Mouse (Mus musculus) heart, embryonic 14.5 days (tissue): ENCODE measurements around the gene Insl5. TPM values are rescaled to one million over a fixed set of nuclear protein-coding genes. Genes with fewer than 3 reads are reported as not detected.

Experiments used
- ATAC-seq: fragments of 200-750 bp; cut with Nextera tagmentation; 2 replicates; pipeline ENCODE4 v1.8.0; 2017; ENCODE audit warnings: low read depth, moderate TSS enrichment; ENCODE audit not compliant: insufficient number of reproducible peaks, insufficient read depth, low FRiP score
- H3K27ac ChIP-seq, 2 experiments: fragments of 200-500 bp in 1 of 2; fragments of 300-500 bp in 1 of 2; sonication (generic) in 1 of 2; replicated peaks in 1 of 2; 2 replicates each; pipeline ENCODE4 v1.5.1; 2012 to 2014; ENCODE audit warnings: low read depth in 2 of 2, low read length in 2 of 2, control low read depth in 1 of 2, mild to moderate bottlenecking in 1 of 2, mixed read lengths in 1 of 2; ENCODE audit not compliant: control insufficient read depth in 1 of 2, insufficient read depth in 1 of 2
- H3K27me3 ChIP-seq: fragments of 300-500 bp; sonication (generic); 2 replicates; pipeline ENCODE4 v1.6.1; 2014; ENCODE audit warnings: mild to moderate bottlenecking, low read length, control low read depth; ENCODE audit not compliant: control insufficient read depth, insufficient read depth
- H3K36me3 ChIP-seq: fragments of 300-500 bp; sonication (generic); 2 replicates; pipeline ENCODE4 v1.6.1; 2014; ENCODE audit warnings: mild to moderate bottlenecking, control low read depth, low read length, mixed read lengths; ENCODE audit not compliant: control insufficient read depth, insufficient read depth
- H3K4me1 ChIP-seq, 2 experiments: fragments of 200-500 bp in 1 of 2; fragments of 300-500 bp in 1 of 2; sonication (generic) in 1 of 2; 2 replicates each; pipeline ENCODE4 v1.6.1; 2012 to 2014; ENCODE audit warnings: low read length in 2 of 2, control low read depth in 1 of 2, mixed read lengths in 1 of 2; ENCODE audit not compliant: control insufficient read depth in 2 of 2, insufficient read depth in 2 of 2
- H3K4me2 ChIP-seq: fragments of 300-500 bp; sonication (generic); 2 replicates; pipeline ENCODE4 v1.6.1; 2014; ENCODE audit warnings: mild to moderate bottlenecking, low read length
- H3K4me3 ChIP-seq, 2 experiments: fragments of 200-500 bp in 1 of 2; fragments of 300-500 bp in 1 of 2; sonication (generic) in 1 of 2; 2 replicates each; pipeline ENCODE4 v1.5.1; 2012 to 2014; ENCODE audit warnings: low read length in 2 of 2, mild to moderate bottlenecking in 2 of 2, control low read depth in 1 of 2, low read depth in 1 of 2, moderate library complexity in 1 of 2; ENCODE audit not compliant: control insufficient read depth in 1 of 2, insufficient read depth in 1 of 2
- H3K9ac ChIP-seq: fragments of 300-500 bp; sonication (generic); 2 replicates; pipeline ENCODE4 v1.6.1; 2014; ENCODE audit warnings: mild to moderate bottlenecking, low read length
- H3K9me3 ChIP-seq: fragments of 300-500 bp; sonication (generic); 2 replicates; pipeline ENCODE4 v1.6.1; 2016; ENCODE audit warnings: low read length, control low read depth; ENCODE audit not compliant: control insufficient read depth
- WGBS: fragments of 180-500 bp; shearing (Covaris S2); extraction: QIAGEN DNeasy Blood & Tissue Kit; methylation state at CpG from one replicate; pipeline ENCODE4 v1.1.7; 2014; 5-methylcytosine and 5-hydroxymethylcytosine counted together
- polyA plus RNA-seq: library from polyadenylated mRNA; unstranded; fragments of >200 nt; fragmentation: Nextera tagmentation; extraction: Ambion mirVana; gene quantifications from 2 replicates; pipeline ENCODE4 v1.2.1, GENCODE M21; 2014

Gene Insl5
- polyA plus RNA-seq, 1 experiment from 2014 or later, result not detected

DNA sequence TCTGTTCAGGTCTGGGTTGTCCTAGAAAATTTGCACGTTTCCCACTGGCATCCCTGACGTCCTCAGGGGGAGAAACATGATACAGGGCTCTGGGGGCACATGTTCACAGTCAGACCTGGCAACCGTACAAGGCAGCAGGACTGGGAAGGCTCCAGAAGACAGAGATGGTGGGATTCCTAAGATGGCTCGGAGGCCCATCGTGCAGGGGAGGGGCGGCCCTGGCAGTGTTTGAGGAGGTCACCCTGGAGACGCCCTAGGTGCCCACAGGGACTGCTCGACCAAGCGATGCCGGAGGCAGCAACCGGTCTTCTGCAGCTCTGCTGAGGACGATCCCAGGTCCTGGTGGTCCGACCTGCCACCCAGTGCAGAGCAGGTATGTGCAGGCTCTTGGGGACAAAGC, 48.2 kb downstream of the Insl5 start, which contains the start of gene Tctex1d1:
Gene Tctex1d1 (plus strand): TSS at position 167 of the 400 bp plus-strand sequence.
- H3K27ac ChIP-seq, result no peak within 1 kb of the TSS
- H3K9ac ChIP-seq, result peak within 1 kb of the TSS; percentile 47; the same call in 1 of the 2 replicates
- peak within 1 kb of the TSS; percentile 84 for H3K4me2 ChIP-seq
- H3K4me1 ChIP-seq, result peaks cover 2 to 11% of the 10 kb centered on the region in 2 experiments; a peak in 1 of 4 replicates
- H3K4me3 ChIP-seq, result peak within 1 kb of the TSS; percentile 35 to 37
- no peak; the same call in 1 of the 2 replicates for ATAC-seq
- 1% methylated on average over 13 of the region's 13 CpGs for WGBS
- H3K36me3 ChIP-seq, result no peaks in the 10 kb centered on the region
- peaks cover 13% of the 10 kb centered on the region; the same call in 1 of the 2 replicates for H3K27me3 ChIP-seq
- H3K9me3 ChIP-seq, result peaks cover 5% of the 10 kb centered on the region; the same call in 1 of the 2 replicates

DNA sequence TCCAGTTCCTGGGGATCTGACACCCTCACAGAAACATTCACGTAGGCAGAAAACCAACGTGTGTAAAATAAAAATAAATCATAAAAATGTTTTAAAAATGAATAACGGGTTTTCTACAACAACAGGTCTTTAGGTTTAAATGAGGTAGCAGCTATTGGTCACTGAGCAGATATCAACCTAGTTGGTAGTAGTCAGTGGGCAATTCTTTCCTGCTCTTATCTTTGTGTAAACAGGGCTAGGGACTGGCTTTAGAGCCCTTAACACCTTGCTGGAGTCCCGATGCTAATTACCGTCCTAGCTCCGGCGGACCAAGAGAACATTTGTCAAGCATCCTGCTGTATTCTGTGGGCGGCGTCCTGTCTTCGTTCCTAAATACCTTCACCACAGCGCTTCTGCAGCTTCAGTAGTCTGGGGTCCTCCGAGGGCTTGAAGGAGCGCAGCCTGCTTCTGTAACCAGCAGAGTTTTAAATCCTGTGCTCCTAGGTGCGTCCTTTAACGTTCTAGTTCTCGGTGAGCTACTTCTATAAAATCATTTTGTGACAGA, 48.8 kb downstream of the Insl5 start:
- Histone ChIP-seq H3K9me3 (peaks cover 5% of the 10 kb centered on the region; the same call in 1 of the 2 replicates), H3K27me3 (peaks cover 13% of the 10 kb centered on the region; the same call in 1 of the 2 replicates), H3K4me2 (peak overlapping the region; percentile 84), H3K36me3 (no peaks in the 10 kb centered on the region), H3K27ac (no peak overlapping the region), H3K4me1 (peaks cover 2 to 11% of the 10 kb centered on the region in 2 experiments; a peak in 1 of 4 replicates), H3K9ac (no peak overlapping the region), H3K4me3 (0 out of 4 replicates have a peak overlapping the region, but pooled peaks of 1 of the 2 experiments have one; percentile 9)
- ATAC-seq, result no peak
- 12% methylated on average over 16 of the region's 16 CpGs for WGBS

DNA sequence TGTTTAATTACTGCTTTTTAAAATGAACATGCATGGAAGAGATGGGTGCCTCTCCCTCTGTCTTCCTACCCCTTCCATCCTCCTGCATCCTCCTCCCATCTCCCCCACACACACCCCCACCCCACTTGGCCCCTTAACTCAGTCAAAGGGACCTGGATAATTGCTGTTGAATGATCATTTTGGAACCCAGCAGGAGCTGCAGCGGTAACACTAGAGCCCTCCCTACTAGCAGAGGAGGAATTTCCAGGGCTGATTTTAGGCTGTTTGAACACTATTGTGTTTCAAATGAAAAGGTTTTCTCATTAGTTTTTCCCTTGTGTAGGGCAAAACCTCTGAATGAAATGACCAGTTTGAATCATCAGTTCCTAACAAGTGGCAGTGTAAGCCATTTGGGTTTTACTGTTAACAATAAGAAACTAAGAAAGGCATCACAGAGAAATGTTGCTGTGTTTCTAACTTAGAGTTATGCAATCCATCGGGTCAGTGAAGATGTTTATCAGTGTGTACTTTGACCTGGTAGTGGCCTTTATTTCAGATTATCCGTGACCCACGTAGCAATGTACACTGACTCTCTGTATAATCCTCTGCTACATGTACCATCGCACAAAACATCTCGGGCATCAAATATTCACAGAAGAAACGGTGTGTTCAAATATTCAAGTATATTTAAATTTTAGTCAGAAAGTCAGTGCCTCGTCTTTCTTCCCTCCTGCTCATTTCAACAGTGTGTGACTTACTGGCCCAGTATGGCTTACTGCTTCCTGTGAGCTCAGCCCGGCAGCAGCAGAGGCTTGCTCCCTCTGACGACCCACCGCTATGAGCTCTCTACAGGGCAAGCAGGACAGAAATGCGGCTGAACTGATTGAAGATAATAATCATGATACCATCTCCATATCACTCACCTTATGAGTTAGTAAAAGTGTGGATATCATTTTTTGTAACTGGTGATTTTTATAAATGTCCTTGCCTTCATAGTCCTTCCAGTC, 50.1 kb downstream of the Insl5 start:
- Histone ChIP-seq H3K27me3 (peaks cover 13% of the 10 kb centered on the region; the same call in 1 of the 2 replicates), H3K27ac (no peak overlapping the region), H3K9me3 (peaks cover 5% of the 10 kb centered on the region; the same call in 1 of the 2 replicates), H3K36me3 (no peaks in the 10 kb centered on the region), H3K4me1 (peaks cover 2 to 11% of the 10 kb centered on the region in 2 experiments; a peak in 1 of 4 replicates), H3K4me2 (no peak overlapping the region), H3K4me3 (no peak overlapping the region), H3K9ac (no peak overlapping the region)
- no peak for ATAC-seq
- 61% methylated on average over 12 of the region's 12 CpGs for WGBS

DNA sequence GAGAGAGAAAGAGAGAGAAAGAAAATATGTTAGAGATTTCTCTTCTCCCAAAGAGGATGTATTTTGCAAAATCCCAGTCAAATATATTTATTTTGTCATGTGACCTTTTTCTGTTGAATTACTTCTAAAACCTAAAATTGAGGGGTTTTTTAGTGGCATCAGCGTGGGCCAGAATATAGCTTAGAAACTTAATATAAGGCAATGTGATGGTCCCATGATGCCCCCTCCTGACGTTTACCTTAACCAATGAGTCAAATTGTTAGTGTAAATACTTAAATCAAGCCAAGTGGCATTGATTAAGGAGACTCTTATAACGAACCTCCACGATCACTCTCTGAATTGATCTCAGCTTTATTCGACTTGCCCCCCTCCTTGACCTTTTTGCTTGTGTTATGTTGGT, 52.5 kb downstream of the Insl5 start:
- no peaks in the 10 kb centered on the region for H3K9me3 ChIP-seq
- H3K4me3 ChIP-seq, result no peak overlapping the region
- H3K27ac ChIP-seq, result no peak overlapping the region
- H3K4me2 ChIP-seq, result no peak overlapping the region
- no peaks in the 10 kb centered on the region for H3K36me3 ChIP-seq
- 70% methylated on average over 5 of the region's 5 CpGs for WGBS
- peaks cover 13% of the 10 kb centered on the region; the same call in 1 of the 2 replicates for H3K27me3 ChIP-seq
- no peak overlapping the region for H3K9ac ChIP-seq
- peaks cover 2 to 9% of the 10 kb centered on the region in 2 experiments; a peak in 1 of 4 replicates for H3K4me1 ChIP-seq
- ATAC-seq, result no peak

DNA sequence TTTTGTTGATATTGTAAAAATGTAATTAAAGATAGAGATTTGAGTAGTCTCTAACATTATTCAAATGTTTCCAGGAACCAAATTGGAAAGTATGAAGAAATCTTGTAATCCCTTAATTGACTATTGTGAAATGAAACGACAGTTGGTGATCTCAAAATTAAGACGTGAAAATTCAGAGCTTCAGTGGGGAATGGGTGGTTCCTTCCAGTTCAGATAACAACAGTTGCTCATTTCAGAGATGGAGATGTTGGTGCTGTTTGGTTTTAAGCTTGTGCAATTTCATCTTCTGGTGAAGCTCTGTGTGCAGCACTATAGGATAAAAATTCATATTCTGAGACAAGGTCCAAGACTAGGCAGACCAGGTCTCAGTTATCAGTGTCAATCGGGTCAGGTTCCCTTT, 54.6 kb downstream of the Insl5 start:
- H3K9me3 ChIP-seq, result no peaks in the 10 kb centered on the region
- WGBS, result 73% methylated on average over 3 of the region's 3 CpGs
- no peak overlapping the region for H3K4me3 ChIP-seq
- no peak overlapping the region for H3K27ac ChIP-seq
- no peaks in the 10 kb centered on the region for H3K36me3 ChIP-seq
- peaks cover 9% of the 10 kb centered on the region; the same call in 1 of the 2 replicates for H3K27me3 ChIP-seq
- no peak for ATAC-seq
- H3K4me2 ChIP-seq, result no peak overlapping the region
- no peaks in the 10 kb centered on the region for H3K4me1 ChIP-seq
- H3K9ac ChIP-seq, result no peak overlapping the region

DNA sequence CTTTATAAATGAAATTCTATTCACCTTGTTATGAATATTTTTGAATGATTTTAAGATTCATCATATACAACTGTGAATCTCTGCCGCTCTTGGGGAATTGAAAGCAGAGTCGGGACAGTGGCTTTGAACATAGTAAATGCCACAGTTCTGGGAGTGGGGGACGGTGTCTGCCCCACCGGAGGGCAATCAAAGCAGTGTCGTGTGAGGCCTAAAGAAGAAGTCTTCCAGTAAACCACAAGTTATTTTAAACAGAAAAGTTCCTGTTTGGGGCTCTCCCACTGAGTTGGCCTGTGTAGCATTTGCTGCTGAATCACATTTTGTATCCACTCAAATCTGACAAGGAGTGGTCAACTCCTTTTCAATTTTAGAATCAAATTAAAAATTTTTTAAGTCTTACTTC, 55.5 kb downstream of the Insl5 start:
- ATAC-seq, result no peak
- H3K4me2 ChIP-seq, result no peak overlapping the region
- H3K4me3 ChIP-seq, result no peak overlapping the region
- WGBS, result 79% methylated on average over 5 of the region's 5 CpGs
- H3K27me3 ChIP-seq, result no peaks in the 10 kb centered on the region
- no peaks in the 10 kb centered on the region for H3K9me3 ChIP-seq
- no peak overlapping the region for H3K9ac ChIP-seq
- no peak overlapping the region for H3K27ac ChIP-seq
- H3K4me1 ChIP-seq, result no peaks in the 10 kb centered on the region
- H3K36me3 ChIP-seq, result no peaks in the 10 kb centered on the region

DNA sequence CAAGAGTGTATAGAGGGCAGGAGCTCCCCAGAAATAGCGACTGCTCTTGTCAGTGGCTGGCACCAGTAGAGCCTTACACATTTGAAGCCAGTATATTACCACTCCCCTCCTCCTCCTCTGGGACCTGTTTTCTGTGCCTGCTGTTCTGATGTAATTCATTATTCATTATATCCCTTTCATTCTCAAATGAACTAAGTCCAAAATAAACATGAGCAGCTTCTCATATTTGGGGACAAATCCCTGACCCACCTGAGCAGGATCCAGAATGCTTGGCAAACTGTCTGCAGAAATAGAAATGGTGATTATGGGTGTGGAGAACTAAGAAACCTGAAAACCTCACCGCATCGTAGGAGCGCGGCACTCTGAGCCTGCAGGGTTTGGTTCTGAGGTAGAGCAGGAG, 57.0 kb downstream of the Insl5 start:
- Histone ChIP-seq H3K27ac (no peak overlapping the region), H3K4me2 (no peak overlapping the region), H3K4me1 (no peaks in the 10 kb centered on the region), H3K9ac (no peak overlapping the region), H3K27me3 (no peaks in the 10 kb centered on the region), H3K4me3 (no peak overlapping the region), H3K9me3 (no peaks in the 10 kb centered on the region), H3K36me3 (no peaks in the 10 kb centered on the region)
- 94% methylated on average over 5 of the region's 5 CpGs for WGBS
- ATAC-seq, result no peak
